Mouse (Mus musculus) ES-Bruce4 (cell line): ENCODE results near the gene Nsun2. TPM values are rescaled to one million over a fixed set of nuclear protein-coding genes. Genes with fewer than 3 reads are reported as not detected.

Experiments
- H3K27ac ChIP-seq: 2 replicates; pipeline ENCODE4 v1.5.1; 2012; ENCODE audit warnings: low read length, inconsistent platforms; ENCODE audit not compliant: insufficient read depth
- H3K27me3 ChIP-seq: 2 replicates; pipeline ENCODE4 v1.6.1; 2012; ENCODE audit warnings: mild to moderate bottlenecking, low read length, inconsistent platforms; ENCODE audit not compliant: control insufficient read depth, poor library complexity, insufficient read depth, severe bottlenecking
- H3K36me3 ChIP-seq: 2 replicates; pipeline ENCODE4 v1.6.1; 2012; ENCODE audit warnings: inconsistent platforms, mild to moderate bottlenecking, low read length, moderate library complexity; ENCODE audit not compliant: control insufficient read depth, poor library complexity, insufficient read depth, severe bottlenecking
- H3K4me1 ChIP-seq: one replicate; pipeline ENCODE4 v1.8.1; 2011; ENCODE audit warnings: low read length; ENCODE audit not compliant: control insufficient read depth, insufficient read depth
- H3K4me3 ChIP-seq: 2 replicates; pipeline ENCODE4 v1.5.1; 2011; ENCODE audit warnings: low read depth, mild to moderate bottlenecking, low read length
- H3K9ac ChIP-seq: 2 replicates; pipeline ENCODE4 v1.6.1; 2012; ENCODE audit warnings: low read depth, mild to moderate bottlenecking, inconsistent platforms; ENCODE audit not compliant: poor library complexity, severe bottlenecking
- H3K9me3 ChIP-seq: replicated peaks from 2 replicates; pipeline ENCODE4 v1.6.1; 2012; ENCODE audit warnings: mild to moderate bottlenecking, low read length, inconsistent platforms; ENCODE audit not compliant: control insufficient read depth, poor library complexity, insufficient read depth, severe bottlenecking
- CTCF ChIP-seq: IDR thresholded peaks from one replicate; pipeline ENCODE4 v1.8.1; 2011; ENCODE audit warnings: low read depth, low read length
- EP300 ChIP-seq: IDR thresholded peaks from 2 replicates; pipeline ENCODE4 v1.6.1; 2011; ENCODE audit warnings: low read depth, low read length; ENCODE audit not compliant: insufficient read depth
- POLR2A ChIP-seq: IDR thresholded peaks from one replicate; pipeline ENCODE4 v1.8.1; 2011; ENCODE audit warnings: low read length; ENCODE audit not compliant: insufficient read depth
- polyA plus RNA-seq: library from polyadenylated mRNA; stranded (reverse); fragments of >200 nt; gene quantifications from 2 replicates; pipeline ENCODE4 v1.2.4, GENCODE M21; 2011; ENCODE audit warnings: low read depth; ENCODE audit not compliant: missing spikeins, insufficient read depth, insufficient read length

Gene Nsun2
- polyA plus RNA-seq, 1 experiment: 197 TPM

DNA sequence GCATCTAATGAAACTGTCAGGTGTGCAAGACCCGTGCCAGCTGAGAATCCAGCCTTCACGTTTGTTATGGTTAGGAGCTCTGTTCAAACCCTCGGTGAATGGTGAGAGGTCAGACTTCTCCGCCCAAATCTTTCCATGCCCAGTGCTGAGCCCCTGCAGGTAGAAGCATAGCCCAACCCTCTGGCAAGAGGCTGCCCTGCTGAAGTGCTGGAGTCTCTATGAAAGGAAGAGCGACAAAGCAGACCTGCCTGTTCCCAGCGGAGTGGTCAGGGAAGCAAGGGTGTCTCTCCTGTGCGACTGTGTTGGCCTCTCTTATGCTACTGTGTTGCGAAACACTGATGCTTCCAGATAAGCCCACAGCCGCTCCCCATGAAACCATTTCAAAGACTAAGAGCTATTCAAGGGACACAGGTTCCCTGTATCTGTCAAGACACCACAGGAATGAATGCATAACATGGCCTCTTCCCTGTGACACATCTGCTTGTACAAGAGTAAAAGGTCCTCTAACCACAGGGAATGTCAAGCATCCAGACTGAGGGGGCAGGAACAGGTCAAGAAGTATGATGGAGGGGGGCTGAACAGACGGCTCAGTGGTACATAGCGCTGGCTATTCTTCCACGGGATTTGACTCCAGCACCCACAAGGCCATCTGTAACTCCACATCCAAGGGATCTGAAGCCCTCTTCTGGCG is 44.8 kb upstream of the Nsun2 start:
- TF ChIP-seq POLR2A (no peak), CTCF (no peak), EP300 (no peak)
- Histone ChIP-seq H3K27me3 (no peaks in the 10 kb centered on the region; the same call in 1 of the 2 replicates), H3K4me3 (0 out of 2 replicates have a peak overlapping the region, but pooled peaks have one; percentile 11), H3K9ac (no peak overlapping the region), H3K27ac (no peak overlapping the region), H3K4me1 (no peaks in the 10 kb centered on the region), H3K36me3 (no peaks in the 10 kb centered on the region), H3K9me3 (no peaks in the 10 kb centered on the region)

- Histone ChIP-seq H3K4me3 (no peak overlapping the region), H3K9me3 (no peaks in the 10 kb centered on the region), H3K9ac (no peak overlapping the region), H3K27me3 (no peaks in the 10 kb centered on the region; the same call in 1 of the 2 replicates), H3K4me1 (no peaks in the 10 kb centered on the region), H3K27ac (no peak overlapping the region), H3K36me3 (no peaks in the 10 kb centered on the region)
- TF ChIP-seq CTCF (no peak), EP300 (no peak), POLR2A (no peak)
These were observed 43.8 kb upstream of the Nsun2 start for GRCm38 (mm10) chr13:69489777-69490176.

- Histone ChIP-seq H3K9ac (no peak overlapping the region), H3K4me1 (no peaks in the 10 kb centered on the region), H3K27ac (no peak overlapping the region), H3K36me3 (peaks cover under 1% of the 10 kb centered on the region; the same call in 1 of the 2 replicates), H3K9me3 (no peaks in the 10 kb centered on the region), H3K4me3 (no peak overlapping the region), H3K27me3 (no peaks in the 10 kb centered on the region; the same call in 1 of the 2 replicates)
- TF ChIP-seq CTCF (peak; percentile 92), EP300 (no peak)
These were observed 40.6 kb upstream of the Nsun2 start for GRCm38 (mm10) chr13:69492876-69493463.

DNA sequence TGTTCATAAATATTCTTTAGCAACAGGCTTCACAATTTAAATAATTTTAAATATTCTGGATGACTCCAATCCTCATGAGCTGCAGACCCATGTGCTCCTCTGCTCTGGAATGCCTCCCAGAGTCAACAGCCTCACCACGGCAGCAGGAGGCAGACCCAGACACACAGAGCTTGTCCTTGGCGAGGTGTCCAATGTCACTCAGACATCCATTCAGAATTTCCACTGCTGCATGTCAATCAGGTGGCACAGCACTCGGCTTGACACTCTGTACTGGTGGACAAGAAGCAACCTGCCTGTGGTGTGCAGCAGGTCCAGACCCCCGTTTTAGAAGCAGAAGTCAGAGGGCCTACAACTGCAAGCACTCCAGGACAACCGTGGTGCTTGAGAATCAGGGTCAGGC is 35.3 kb upstream of the Nsun2 start:
- H3K4me3 ChIP-seq: no peak overlapping the region
- no peak overlapping the region for H3K9ac ChIP-seq
- H3K27me3 ChIP-seq: no peaks in the 10 kb centered on the region
- H3K36me3 ChIP-seq: peaks cover 24% of the 10 kb centered on the region
- TF ChIP-seq EP300: no peak
- H3K27ac ChIP-seq: no peak overlapping the region
- no peaks in the 10 kb centered on the region for H3K4me1 ChIP-seq
- no peaks in the 10 kb centered on the region for H3K9me3 ChIP-seq

GRCm38 (mm10) chr13:69502157-69502750 is 31.3 kb upstream of the Nsun2 start:
- Histone ChIP-seq H3K4me1 (no peaks in the 10 kb centered on the region), H3K27me3 (no peaks in the 10 kb centered on the region), H3K4me3 (no peak overlapping the region), H3K9ac (no peak overlapping the region), H3K36me3 (peaks cover 37% of the 10 kb centered on the region), H3K9me3 (no peaks in the 10 kb centered on the region), H3K27ac (no peak overlapping the region)
- no peak for TF ChIP-seq CTCF
- no peak for TF ChIP-seq POLR2A
- no peak for TF ChIP-seq EP300

DNA sequence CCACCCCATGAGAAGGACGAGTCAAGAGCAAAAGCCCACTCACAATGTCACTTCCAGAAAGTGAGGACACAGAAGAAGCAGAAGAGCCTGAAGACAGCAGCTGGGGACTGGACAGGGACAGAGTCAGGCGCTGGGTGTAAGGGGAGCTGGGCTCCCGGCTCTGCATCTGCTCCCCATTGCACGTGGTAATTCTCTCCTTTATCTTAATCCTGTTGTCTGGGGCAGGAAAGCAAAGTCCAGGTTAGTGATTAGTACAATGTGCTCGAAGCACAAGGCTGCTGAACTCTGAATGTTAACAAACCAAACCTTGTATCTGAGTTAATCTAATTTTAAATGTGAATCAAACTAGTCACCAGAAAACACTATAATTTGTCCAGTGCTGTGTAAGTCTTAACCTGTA is 30.7 kb upstream of the Nsun2 start:
- no peaks in the 10 kb centered on the region for H3K4me1 ChIP-seq
- no peaks in the 10 kb centered on the region for H3K27me3 ChIP-seq
- no peak overlapping the region for H3K27ac ChIP-seq
- peaks cover 37% of the 10 kb centered on the region for H3K36me3 ChIP-seq
- H3K9me3 ChIP-seq: no peaks in the 10 kb centered on the region
- TF ChIP-seq CTCF (no peak), POLR2A (no peak), EP300 (no peak)
- no peak overlapping the region for H3K9ac ChIP-seq
- H3K4me3 ChIP-seq: no peak overlapping the region
